Mouse (Mus musculus) brain, embryonic 14.5 days (tissue): Measurements from ENCODE around the gene Gxylt2.

Experiments
- CTCF ChIP-seq: fragments of 200-500 bp; IDR thresholded peaks from 2 replicates; pipeline ENCODE4 v1.5.1; 2012; ENCODE audit warnings: inconsistent platforms, mild to moderate bottlenecking, moderate library complexity, borderline replicate concordance; ENCODE audit not compliant: insufficient read depth, insufficient read length; ENCODE audit errors: extremely low read depth
- POLR2A ChIP-seq: fragments of 200-500 bp; IDR thresholded peaks from 2 replicates; pipeline ENCODE4 v1.6.1; 2012; ENCODE audit warnings: mild to moderate bottlenecking, inconsistent platforms, borderline replicate concordance; ENCODE audit not compliant: poor library complexity, insufficient read depth, insufficient read length, severe bottlenecking; ENCODE audit errors: extremely low read depth

DNA sequence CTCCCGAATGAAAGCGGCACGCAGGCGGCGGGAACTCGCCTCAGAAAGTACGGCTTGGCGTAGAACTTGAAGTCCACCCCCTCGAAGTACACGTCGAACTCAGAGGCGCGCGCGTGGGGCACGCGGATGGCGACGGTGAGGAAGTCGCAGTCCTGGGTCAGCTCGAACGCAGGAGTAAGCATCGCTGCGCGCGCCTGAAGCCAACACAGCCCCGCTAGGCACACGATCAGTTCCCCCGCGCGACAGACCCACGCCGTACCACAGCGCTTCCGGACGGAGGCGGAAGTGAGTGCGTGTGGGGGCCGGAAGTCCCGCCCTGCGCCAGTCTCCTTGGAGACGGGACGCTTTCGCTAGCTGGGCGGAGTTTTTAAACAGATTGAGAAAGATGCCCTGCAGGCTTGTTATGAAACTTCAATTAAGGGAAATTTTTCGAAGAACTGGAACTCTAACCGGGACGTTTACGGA lies 33.6 kb upstream of the Gxylt2 start, which contains the start of gene Shq1:
- TF ChIP-seq POLR2A, result peak; percentile 38; the same call in 1 of the 2 replicates
- peak; percentile 21; the same call in 1 of the 2 replicates for TF ChIP-seq CTCF
